Mouse (Mus musculus) midbrain, embryonic 10.5 days (tissue): ENCODE data around the gene Rph3al. TPM values are rescaled to one million over a fixed set of nuclear protein-coding genes. Genes with fewer than 3 reads are reported as not detected.

Experiments
- DNase-seq: peaks from one replicate; pipeline ENCODE4 v3.0.0-alpha.2; 2017; ENCODE audit warnings: low spot score
- H3K27ac ChIP-seq: fragments of 300-500 bp; sonication (generic); replicated peaks from 2 replicates; pipeline ENCODE4 v1.5.1; 2016; ENCODE audit warnings: mild to moderate bottlenecking
- H3K27me3 ChIP-seq: fragments of 300-500 bp; sonication (generic); 2 replicates; pipeline ENCODE4 v1.6.1; 2016; ENCODE audit warnings: low read depth, mild to moderate bottlenecking; ENCODE audit not compliant: poor library complexity, severe bottlenecking
- H3K36me3 ChIP-seq: fragments of 300-500 bp; sonication (generic); 2 replicates; pipeline ENCODE4 v1.6.1; 2016; ENCODE audit warnings: mild to moderate bottlenecking, moderate library complexity
- H3K4me1 ChIP-seq: fragments of 300-500 bp; sonication (generic); 2 replicates; pipeline ENCODE4 v1.6.1; 2016
- H3K4me3 ChIP-seq: fragments of 300-500 bp; sonication (generic); 2 replicates; pipeline ENCODE4 v1.5.1; 2016; ENCODE audit warnings: mild to moderate bottlenecking, moderate library complexity
- H3K9me3 ChIP-seq: fragments of 300-500 bp; sonication (generic); replicated peaks from 2 replicates; pipeline ENCODE4 v1.6.1; 2016; ENCODE audit warnings: mild to moderate bottlenecking
- WGBS: fragments of 180-500 bp; shearing (Covaris S2); methylation state at CpG from one replicate; pipeline ENCODE4 v1.1.7; 2016; 5-methylcytosine and 5-hydroxymethylcytosine counted together
- polyA plus RNA-seq: library from polyadenylated mRNA; unstranded; fragments of >200 nt; fragmentation: Nextera tagmentation; extraction: Ambion mirVana; gene quantifications from 2 replicates; pipeline ENCODE4 v1.2.1, GENCODE M21; 2016

Gene Rph3al
- polyA plus RNA-seq, 1 experiment from 2014 or later, result 1.1 TPM

DNA sequence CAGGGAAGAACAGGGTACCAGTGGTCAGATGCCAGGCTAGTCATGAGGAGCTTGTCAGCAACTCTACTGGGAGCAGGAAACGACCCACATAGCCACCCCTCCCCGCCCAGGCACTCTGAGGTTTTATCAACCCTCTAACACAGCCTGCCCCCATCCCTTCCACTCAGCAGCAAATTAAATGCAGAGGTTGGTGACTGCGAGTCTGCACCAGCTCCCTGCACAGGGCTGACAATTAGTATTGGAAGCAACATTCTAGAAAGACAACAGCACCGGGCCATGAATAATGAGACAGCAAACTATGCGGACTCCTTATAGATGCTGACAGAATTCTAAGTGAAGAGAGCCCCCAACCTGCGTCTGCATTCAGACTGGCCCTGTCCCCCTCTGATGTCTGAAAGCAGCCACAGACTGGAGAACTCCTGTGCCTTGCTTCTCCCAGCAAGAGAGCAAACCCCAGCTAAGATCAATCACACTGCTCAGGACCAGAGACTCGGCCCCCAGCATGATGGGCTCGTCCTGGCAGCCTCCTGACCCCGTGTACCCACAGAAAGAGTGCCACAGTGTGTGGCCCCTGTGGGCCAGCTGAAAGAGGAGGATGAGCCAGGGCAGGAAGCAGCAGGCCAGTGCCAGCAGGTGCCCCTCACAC is 7.7 kb upstream of the Rph3al start:
- H3K36me3 ChIP-seq, result no peaks in the 10 kb centered on the region
- no peak overlapping the region for H3K4me3 ChIP-seq
- WGBS, result 27% methylated on average over 9 of the region's 9 CpGs
- peak overlapping the region; percentile 69 for H3K27ac ChIP-seq
- 0 out of 2 replicates have a peak, but pooled peaks cover 6% of the 10 kb centered on the region for H3K9me3 ChIP-seq
- peaks cover 25% of the 10 kb centered on the region for H3K4me1 ChIP-seq
- 0 out of 2 replicates have a peak, but pooled peaks cover 4% of the 10 kb centered on the region for H3K27me3 ChIP-seq
- no peak for DNase-seq

- Histone ChIP-seq H3K9me3 (0 out of 2 replicates have a peak, but pooled peaks cover under 1% of the 10 kb centered on the region), H3K27me3 (no peaks in the 10 kb centered on the region), H3K4me3 (no peak overlapping the region), H3K27ac (peak overlapping the region; percentile 57; the same call in 1 of the 2 replicates), H3K36me3 (no peaks in the 10 kb centered on the region), H3K4me1 (peaks cover 37% of the 10 kb centered on the region)
- WGBS, result 66% methylated on average over 6 of the region's 6 CpGs
- DNase-seq, result peak; percentile 34
Measured at GRCm38 (mm10) chr11:75937370-75937871, 808 bp downstream of the Rph3al start.

- Histone ChIP-seq H3K27ac (peak overlapping the region; percentile 7; the same call in 1 of the 2 replicates), H3K27me3 (no peaks in the 10 kb centered on the region), H3K4me1 (peaks cover 37% of the 10 kb centered on the region), H3K4me3 (no peak overlapping the region), H3K36me3 (no peaks in the 10 kb centered on the region), H3K9me3 (no peaks in the 10 kb centered on the region)
- WGBS, result 83% methylated on average over 7 of the region's 7 CpGs
- DNase-seq, result no peak
Measured at GRCm38 (mm10) chr11:75935819-75936430, 2.3 kb downstream of the Rph3al start.

- DNase-seq, result no peak
- Histone ChIP-seq H3K4me1 (peaks cover 33% of the 10 kb centered on the region), H3K27me3 (no peaks in the 10 kb centered on the region)
Measured at GRCm38 (mm10) chr11:75934425-75934824, 3.8 kb downstream of the Rph3al start.

DNA sequence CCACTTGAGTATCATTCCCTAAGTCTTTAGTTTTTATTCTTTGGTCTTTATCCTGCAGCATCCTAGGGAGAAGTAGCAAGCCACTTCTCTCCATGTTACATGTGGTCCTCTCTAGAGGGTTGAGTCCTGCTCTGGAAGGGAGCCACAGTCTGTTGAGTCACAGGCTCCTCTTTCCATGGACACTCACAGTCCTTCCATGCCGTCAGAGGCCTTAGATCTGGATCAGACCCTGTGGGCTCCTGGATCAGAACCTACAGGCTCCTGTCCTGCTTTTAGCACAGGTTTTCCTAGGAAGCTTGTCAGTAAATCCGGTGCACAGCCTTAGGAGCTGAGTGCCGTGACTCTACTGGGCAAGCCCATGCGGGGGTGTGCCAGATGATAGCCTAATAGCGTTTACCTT is 4.9 kb downstream of the Rph3al start:
- Histone ChIP-seq H3K4me1 (peaks cover 24% of the 10 kb centered on the region), H3K4me3 (no peak overlapping the region), H3K27ac (no peak overlapping the region), H3K36me3 (no peaks in the 10 kb centered on the region), H3K9me3 (no peaks in the 10 kb centered on the region), H3K27me3 (no peaks in the 10 kb centered on the region)
- DNase-seq, result no peak
- WGBS, result 83% methylated on average over 5 of the region's 5 CpGs

More at GRCm38 (mm10) chr11:75934425-75934824, 3.8 kb downstream of the Rph3al start:
- no peaks in the 10 kb centered on the region for H3K36me3 ChIP-seq
- WGBS, result 72% methylated on average over 6 of the region's 6 CpGs
- peak overlapping the region; percentile 60; the same call in 1 of the 2 replicates for H3K27ac ChIP-seq
- H3K4me3 ChIP-seq, result no peak overlapping the region
- H3K9me3 ChIP-seq, result no peaks in the 10 kb centered on the region

- 59% methylated on average over 11 of the region's 11 CpGs for WGBS
- H3K27me3 ChIP-seq, result no peaks in the 10 kb centered on the region
Measured at GRCm38 (mm10) chr11:75930911-75931678, 7.1 kb downstream of the Rph3al start.

GRCm38 (mm10) chr11:75930208-75930607 is 8.0 kb downstream of the Rph3al start:
- Histone ChIP-seq H3K9me3 (no peaks in the 10 kb centered on the region), H3K4me1 (peaks cover 24% of the 10 kb centered on the region), H3K27me3 (no peaks in the 10 kb centered on the region), H3K27ac (no peak overlapping the region), H3K4me3 (no peak overlapping the region), H3K36me3 (no peaks in the 10 kb centered on the region)
- DNase-seq, result no peak
- 79% methylated on average over 9 of the region's 9 CpGs for WGBS

More at GRCm38 (mm10) chr11:75930911-75931678, 7.1 kb downstream of the Rph3al start:
- H3K4me1 ChIP-seq, result peaks cover 18% of the 10 kb centered on the region
- H3K36me3 ChIP-seq, result no peaks in the 10 kb centered on the region
- H3K27ac ChIP-seq, result no peak overlapping the region
- H3K9me3 ChIP-seq, result no peaks in the 10 kb centered on the region
- no peak for DNase-seq
- no peak overlapping the region for H3K4me3 ChIP-seq

GRCm38 (mm10) chr11:75927881-75928280 is 10.3 kb downstream of the Rph3al start:
- no peaks in the 10 kb centered on the region for H3K27me3 ChIP-seq
- no peaks in the 10 kb centered on the region for H3K9me3 ChIP-seq
- no peak for DNase-seq
- H3K27ac ChIP-seq, result no peak overlapping the region
- H3K36me3 ChIP-seq, result no peaks in the 10 kb centered on the region
- WGBS, result 88% methylated on average over 2 of the region's 2 CpGs
- peaks cover 22% of the 10 kb centered on the region for H3K4me1 ChIP-seq
- no peak overlapping the region for H3K4me3 ChIP-seq

GRCm38 (mm10) chr11:75926431-75927312 is 11.6 kb downstream of the Rph3al start:
- DNase-seq, result no peak
- Histone ChIP-seq H3K4me3 (no peak overlapping the region), H3K4me1 (peaks cover 29% of the 10 kb centered on the region), H3K9me3 (no peaks in the 10 kb centered on the region), H3K36me3 (no peaks in the 10 kb centered on the region), H3K27ac (peak overlapping the region; percentile 33; the same call in 1 of the 2 replicates), H3K27me3 (no peaks in the 10 kb centered on the region)
- WGBS, result 85% methylated on average over 13 of the region's 13 CpGs

DNA sequence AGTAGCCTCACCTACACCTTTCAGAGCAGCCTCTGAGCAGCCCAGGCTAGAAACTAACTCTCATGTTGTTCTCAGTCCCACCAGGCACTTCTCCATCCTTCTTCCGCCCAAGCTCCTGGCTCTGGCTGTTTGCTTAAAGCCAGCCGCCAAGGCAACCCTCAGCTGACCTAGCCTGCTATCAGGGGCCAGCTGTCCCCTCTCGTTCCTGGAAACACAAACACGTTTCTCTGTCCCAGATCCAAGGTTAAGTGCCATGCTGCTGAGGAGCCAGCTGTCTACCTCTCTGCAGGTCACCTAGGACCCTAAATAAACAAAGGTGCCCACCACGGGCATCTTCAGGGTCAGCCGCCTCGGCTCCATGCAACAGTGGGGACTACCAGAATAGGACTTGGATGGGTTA is 12.4 kb downstream of the Rph3al start:
- Histone ChIP-seq H3K36me3 (no peaks in the 10 kb centered on the region), H3K27me3 (no peaks in the 10 kb centered on the region), H3K27ac (no peak overlapping the region; the same call in 1 of the 2 replicates), H3K9me3 (no peaks in the 10 kb centered on the region), H3K4me3 (no peak overlapping the region), H3K4me1 (peaks cover 29% of the 10 kb centered on the region)
- 70% methylated on average over 7 of the region's 7 CpGs for WGBS
- DNase-seq, result no peak

DNA sequence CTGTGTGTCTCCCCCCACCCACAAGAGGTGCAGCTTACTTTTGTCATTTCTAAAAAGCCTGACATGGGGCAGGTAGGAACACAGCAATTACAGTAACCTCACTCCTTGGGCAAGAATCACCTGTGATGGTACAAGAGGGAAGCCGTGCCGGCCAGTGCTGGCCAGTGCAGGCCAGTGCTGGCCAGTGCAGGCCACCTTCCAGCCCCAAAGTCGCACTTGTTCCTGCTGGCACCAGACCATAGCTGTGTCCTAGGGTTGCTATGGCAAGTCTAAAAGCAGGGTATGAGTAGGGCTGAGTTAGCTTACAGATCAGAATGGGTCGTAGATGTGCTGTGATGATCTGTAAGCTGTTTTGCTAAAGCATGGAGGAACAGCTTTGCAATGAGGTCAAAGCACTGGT is 15.5 kb downstream of the Rph3al start:
- H3K36me3 ChIP-seq, result no peaks in the 10 kb centered on the region
- DNase-seq, result no peak
- H3K9me3 ChIP-seq, result no peaks in the 10 kb centered on the region
- H3K4me1 ChIP-seq, result peaks cover 29% of the 10 kb centered on the region
- WGBS, result 82% methylated on average over 4 of the region's 4 CpGs
- H3K27ac ChIP-seq, result no peak overlapping the region; the same call in 1 of the 2 replicates
- H3K27me3 ChIP-seq, result no peaks in the 10 kb centered on the region
- no peak overlapping the region for H3K4me3 ChIP-seq

DNA sequence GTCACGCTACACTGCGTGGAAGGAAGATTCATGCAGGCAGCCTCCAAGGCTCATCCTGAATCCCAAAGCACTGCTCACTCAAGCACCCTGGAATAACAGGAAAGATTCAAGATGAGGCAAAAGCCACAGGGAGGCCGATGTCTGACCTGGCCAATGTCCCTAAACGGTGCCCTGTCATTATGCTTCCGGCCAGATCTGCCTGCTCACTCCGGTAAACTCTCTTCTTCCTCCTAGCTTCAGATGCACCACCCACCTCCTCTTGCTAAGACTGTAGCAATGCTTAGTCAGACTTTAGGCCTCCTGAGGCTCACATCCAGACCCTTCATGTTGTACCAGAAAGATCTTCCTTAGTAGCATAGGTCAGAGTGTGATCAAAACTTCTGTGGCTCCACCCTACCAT is 19.1 kb downstream of the Rph3al start:
- Histone ChIP-seq H3K27ac (no peak overlapping the region), H3K4me3 (no peak overlapping the region), H3K36me3 (no peaks in the 10 kb centered on the region), H3K27me3 (no peaks in the 10 kb centered on the region), H3K9me3 (no peaks in the 10 kb centered on the region), H3K4me1 (peaks cover 13% of the 10 kb centered on the region)
- 93% methylated on average over 6 of the region's 6 CpGs for WGBS
- DNase-seq, result no peak
